Mouse (Mus musculus) gastrocnemius, postnatal 25 days (tissue): ENCODE results near the gene Nalcn. TPM values are rescaled to one million over a fixed set of nuclear protein-coding genes. Genes with fewer than 3 reads are reported as not detected.

Experiments
- total RNA-seq, 2 experiments: library from RNA; stranded (reverse); gene quantifications; 1 replicate in 1 of 2; 2 replicates in 1 of 2; pipeline ENCODE4 v1.2.3; 2021

Gene Nalcn
- total RNA-seq, 2 experiments from 2014 or later: 0.19 to 0.31 TPM

Other genes starting within 250 kb of the Nalcn start
- 1 to 10 TPM; 7.7 to 7.9 TPM for gene Itgbl1, start 32.8 kb upstream of the Nalcn start, total RNA-seq